Mouse (Mus musculus): ENCODE results near the gene Cdh18.

- TF ChIP-seq GATA1 (IDR thresholded peaks at IDR 0.05; ENCODE audit: low read length) (no peak), TAL1 (IDR thresholded peaks at IDR 0.05; ENCODE audit: low read length) (no peak)
These were observed 184.2 kb downstream of the Cdh18 start for GRCm38 (mm10) chr15:22733039-22733438.
